ENCODE assay signal across 8 mouse cellular contexts in the genomic region with DNA sequence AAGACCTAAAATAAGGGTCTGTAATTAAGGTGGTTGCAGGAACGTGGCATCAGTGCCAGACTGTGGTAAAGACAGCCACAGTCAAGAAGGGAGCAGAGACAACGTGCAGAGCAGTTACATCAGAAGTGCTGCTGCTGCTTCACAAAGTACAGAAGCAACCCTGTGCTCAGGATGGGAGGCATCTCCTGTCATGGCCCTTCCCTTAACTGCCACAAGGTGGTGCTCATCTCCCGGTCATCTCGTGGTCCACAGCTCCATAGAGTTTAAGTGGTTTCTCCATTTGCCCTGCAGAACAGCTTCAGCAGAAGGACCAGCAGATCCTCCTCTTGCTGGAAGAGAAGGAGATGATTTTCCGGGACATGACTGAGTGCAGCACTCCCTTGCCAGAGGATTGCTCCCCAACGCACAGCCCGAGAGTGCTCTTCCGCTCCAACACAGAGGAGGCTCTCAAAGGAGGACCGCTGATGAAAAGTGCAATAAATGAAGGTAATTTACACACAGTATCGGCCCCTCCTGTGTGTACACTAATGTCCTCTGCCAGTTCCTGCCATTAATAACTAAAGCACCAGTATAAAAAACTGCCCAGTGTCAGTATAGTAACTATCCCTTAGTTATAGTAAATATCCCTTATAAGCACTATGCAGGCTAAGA.
DNase-seq lines count a peak whose midpoint lies in the region; ATAC-seq and TF ChIP-seq lines count a peak whose summit lies in the region.

No protein-coding gene starts in this region.

- peak; percentile 91 for ATAC-seq in Patski
- ATAC-seq in hindbrain, embryonic 15.5 days (ENCODE audit: low FRiP score, low read depth): peak; percentile 93

- no peak overlapping the region for H3K4me3 ChIP-seq in hindbrain, embryonic 15.5 days

- H3K36me3 ChIP-seq in hindbrain, embryonic 15.5 days: no peaks in the 10 kb centered on the region

- WGBS in hindbrain, embryonic 15.5 days: 47% methylated on average over 10 of the region's 10 CpGs

- no peak overlapping the region for H3K27ac ChIP-seq in hindbrain, embryonic 15.5 days (replicated peaks)

- in situ Hi-C loops in Patski (cut with MboI; ENCODE audit: low pct_unique_long_range_greater_than_20kb): loop anchor here (10.0 kb wide), 1 partner anchor 604 kb away; no protein-coding TSS in a partner anchor

- no peak for DNase-seq in Patski (ENCODE audit: low read depth, low spot score)
- DNase-seq in cerebellum, adult 9-11 months: peak; percentile 27
- peak; percentile 31 to 62 for DNase-seq in frontal cortex, postnatal 10 days (ENCODE audit: low spot score in 2 of 2)
- peak; percentile 38 to 56 for DNase-seq in layer of hippocampus, postnatal 36 days
- peak; percentile 80 for DNase-seq in lung, postnatal 36 days
- DNase-seq in right cerebral cortex, adult 18-20 months: peak; percentile 63
- no peak for DNase-seq in urinary bladder, postnatal 10 days (ENCODE audit: low spot score)

- H3K4me2 ChIP-seq in hindbrain, embryonic 15.5 days: 0 out of 2 replicates have a peak overlapping the region, but pooled peaks have one; percentile 15

- peak; percentile 78 for TF ChIP-seq CTCF in Patski (IDR thresholded peaks at IDR 0.05)

- no peaks in the 10 kb centered on the region for H3K9me3 ChIP-seq in hindbrain, embryonic 15.5 days

- H3K4me1 ChIP-seq in hindbrain, embryonic 15.5 days (replicated peaks): no peaks in the 10 kb centered on the region

- H3K27me3 ChIP-seq in Patski: no peaks in the 10 kb centered on the region
- H3K27me3 ChIP-seq in hindbrain, embryonic 15.5 days: no peaks in the 10 kb centered on the region

- CTCF ChIA-PET in Patski (lab: Charles Lee): interaction anchor here (0.9 to 1.2 kb wide), 2 partner anchors 13 to 108 kb away, joined by 3 read pairs; no protein-coding TSS in a partner anchor

- POLR2A ChIA-PET in Patski (lab: Charles Lee): interaction anchor here (1.1 kb wide), 1 partner anchor 9 kb away, joined by 3 read pairs; no protein-coding TSS in a partner anchor

- H3K9ac ChIP-seq in hindbrain, embryonic 15.5 days: no peak overlapping the region

Comparison
In these comparisons a context has a peak if more than half of its experiments do, and no peak if none do; other contexts are left out.
1. DNase-seq: peak in cerebellum, adult 9-11 months (single experiment), frontal cortex, postnatal 10 days (2 of 2), layer of hippocampus, postnatal 36 days (2 of 2), lung, postnatal 36 days (single experiment) and right cerebral cortex, adult 18-20 months (single experiment); none in Patski (single experiment) and urinary bladder, postnatal 10 days (single experiment).